Mouse (Mus musculus) C2C12 (cell line): Measurements from ENCODE around the gene Lypd4. TPM values are rescaled to one million over a fixed set of nuclear protein-coding genes. Genes with fewer than 3 reads are reported as not detected.
A peak's percentile ranks its signal among the peaks of the same experiment; 100 is the strongest.

Experiments used
- H3K27me3 ChIP-seq: one replicate; pipeline ENCODE4 v1.6.1; 2011; ENCODE audit not compliant: control insufficient read depth, insufficient read depth, insufficient read length
- H3K36me3 ChIP-seq: one replicate; pipeline ENCODE4 v1.6.1; 2011; ENCODE audit not compliant: control insufficient read depth, insufficient read depth
- H3K4me3 ChIP-seq: one replicate; pipeline ENCODE4 v1.5.1; 2011; ENCODE audit warnings: mild to moderate bottlenecking, control low read depth; ENCODE audit not compliant: poor library complexity, insufficient read depth, severe bottlenecking
- H3K79me2 ChIP-seq: one replicate; pipeline ENCODE4 v1.6.1; 2011; ENCODE audit not compliant: control insufficient read depth, insufficient read depth
- H3K79me3 ChIP-seq: one replicate; pipeline ENCODE4 v1.6.1; 2011; ENCODE audit warnings: low read depth, control low read depth
- H3ac ChIP-seq: one replicate; pipeline ENCODE3; 2011; ENCODE audit warnings: low read depth; ENCODE audit not compliant: control insufficient read depth, insufficient read length
- CEBPB ChIP-seq: IDR thresholded peaks from one replicate; pipeline ENCODE4 v1.6.1; 2011; ENCODE audit warnings: low read depth, mild to moderate bottlenecking, control low read depth, moderate library complexity
- CTCF ChIP-seq: IDR thresholded peaks from one replicate; pipeline ENCODE4 v1.5.1; 2011; ENCODE audit not compliant: control insufficient read depth, insufficient read depth, insufficient read length
- FOSL1 ChIP-seq: IDR thresholded peaks from one replicate; pipeline ENCODE4 v1.8.0; 2011; ENCODE audit warnings: mild to moderate bottlenecking, low read length; ENCODE audit not compliant: poor library complexity, insufficient read depth, severe bottlenecking
- MAX ChIP-seq: IDR thresholded peaks from one replicate; pipeline ENCODE4 v1.6.1; 2011; ENCODE audit warnings: mild to moderate bottlenecking, control low read depth
- MYOD1 ChIP-seq: IDR thresholded peaks from one replicate; pipeline ENCODE4 v1.6.1; 2011; ENCODE audit warnings: low read depth; ENCODE audit not compliant: control insufficient read depth, insufficient read length
- MYOG ChIP-seq: IDR thresholded peaks from one replicate; pipeline ENCODE4 v1.6.1; 2011; ENCODE audit not compliant: control insufficient read depth, insufficient read length; ENCODE audit errors: extremely low read depth
- USF1 ChIP-seq: IDR thresholded peaks from one replicate; pipeline ENCODE4 v1.6.1; 2011; ENCODE audit warnings: low read depth, mild to moderate bottlenecking, control low read depth, moderate library complexity
- polyA plus RNA-seq: library from polyadenylated mRNA; unstranded; fragments of >200 nt; fragmentation: generic; extraction: Trizol; gene quantifications from one replicate; pipeline ENCODE4 v1.2.1, GENCODE M21; 2012; ENCODE audit warnings: missing spikeins

Lypd4 gene
- polyA plus RNA-seq, 1 experiment = not detected

GRCm38 (mm10) chr7:24885468-24886307 is 15.9 kb upstream of the Lypd4 start:
- H3K79me3 ChIP-seq = peaks cover 38% of the 10 kb centered on the region
- H3ac ChIP-seq = peak overlapping the region; percentile 64
- peak overlapping the region; percentile 93 for H3K4me3 ChIP-seq
- H3K79me2 ChIP-seq = peaks cover 50% of the 10 kb centered on the region
- TF ChIP-seq FOSL1 (no peak), USF1 (no peak), CEBPB (no peak), MYOD1 (no peak), CTCF (no peak), MYOG (no peak), MAX (no peak)
- no peaks in the 10 kb centered on the region for H3K27me3 ChIP-seq
- H3K36me3 ChIP-seq = peaks cover 58% of the 10 kb centered on the region

- TF ChIP-seq MAX (peak; percentile 59), FOSL1 (no peak)
- peak overlapping the region; percentile 81 for H3ac ChIP-seq
- H3K79me3 ChIP-seq = peaks cover 38% of the 10 kb centered on the region
- H3K79me2 ChIP-seq = peaks cover 50% of the 10 kb centered on the region
- H3K27me3 ChIP-seq = no peaks in the 10 kb centered on the region
- peaks cover 49% of the 10 kb centered on the region for H3K36me3 ChIP-seq
- H3K4me3 ChIP-seq = peak overlapping the region; percentile 93
Measured at GRCm38 (mm10) chr7:24884693-24885291, 15.1 kb upstream of the Lypd4 start.

- peaks cover 42% of the 10 kb centered on the region for H3K36me3 ChIP-seq
- H3K27me3 ChIP-seq = no peaks in the 10 kb centered on the region
- peaks cover 38% of the 10 kb centered on the region for H3K79me3 ChIP-seq
- H3K79me2 ChIP-seq = peaks cover 47% of the 10 kb centered on the region
- peak; percentile 48 for TF ChIP-seq CTCF
- TF ChIP-seq USF1 = peak; percentile 22
- no peak for TF ChIP-seq MYOG
- no peak for TF ChIP-seq CEBPB
- TF ChIP-seq MAX = no peak
- peak within 1 kb of the TSS; percentile 81 for H3ac ChIP-seq
- peak within 1 kb of the TSS; percentile 93 for H3K4me3 ChIP-seq
Measured at GRCm38 (mm10) chr7:24883896-24884692, 14.4 kb upstream of the Lypd4 start, which contains the start of gene Rps19. TSS of gene Rps19 (plus strand) at chr7:24884371.

GRCm38 (mm10) chr7:24882416-24883199 is 12.9 kb upstream of the Lypd4 start:
- H3K79me2 ChIP-seq = peaks cover 32% of the 10 kb centered on the region
- H3K27me3 ChIP-seq = no peaks in the 10 kb centered on the region
- no peak overlapping the region for H3K4me3 ChIP-seq
- peaks cover 30% of the 10 kb centered on the region for H3K79me3 ChIP-seq
- H3ac ChIP-seq = no peak overlapping the region
- peaks cover 28% of the 10 kb centered on the region for H3K36me3 ChIP-seq
- TF ChIP-seq FOSL1 (no peak), MYOG (no peak), MYOD1 (no peak), USF1 (no peak), CEBPB (no peak), CTCF (no peak), MAX (no peak)

- H3K27me3 ChIP-seq = peaks cover 17% of the 10 kb centered on the region
- no peaks in the 10 kb centered on the region for H3K79me3 ChIP-seq
- H3K4me3 ChIP-seq = no peak overlapping the region
- no peak overlapping the region for H3ac ChIP-seq
- no peaks in the 10 kb centered on the region for H3K36me3 ChIP-seq
- TF ChIP-seq CEBPB = no peak
- no peak for TF ChIP-seq MYOD1
- TF ChIP-seq MAX = no peak
- no peak for TF ChIP-seq FOSL1
- no peak for TF ChIP-seq MYOG
- no peak for TF ChIP-seq USF1
- no peak for TF ChIP-seq CTCF
- H3K79me2 ChIP-seq = peaks cover 2% of the 10 kb centered on the region
Measured at GRCm38 (mm10) chr7:24879620-24880019, 9.9 kb upstream of the Lypd4 start.
